Mouse (Mus musculus): ENCODE measurements around the gene Ccdc89. TPM values are rescaled to one million over a fixed set of nuclear protein-coding genes. Genes with fewer than 3 reads are reported as not detected.

Gene Ccdc89
- 2.5 and 3.5 TPM in 2 replicates for polyA plus RNA-seq (2014; fragmentation: Nextera tagmentation; extraction: Ambion mirVana)

DNA sequence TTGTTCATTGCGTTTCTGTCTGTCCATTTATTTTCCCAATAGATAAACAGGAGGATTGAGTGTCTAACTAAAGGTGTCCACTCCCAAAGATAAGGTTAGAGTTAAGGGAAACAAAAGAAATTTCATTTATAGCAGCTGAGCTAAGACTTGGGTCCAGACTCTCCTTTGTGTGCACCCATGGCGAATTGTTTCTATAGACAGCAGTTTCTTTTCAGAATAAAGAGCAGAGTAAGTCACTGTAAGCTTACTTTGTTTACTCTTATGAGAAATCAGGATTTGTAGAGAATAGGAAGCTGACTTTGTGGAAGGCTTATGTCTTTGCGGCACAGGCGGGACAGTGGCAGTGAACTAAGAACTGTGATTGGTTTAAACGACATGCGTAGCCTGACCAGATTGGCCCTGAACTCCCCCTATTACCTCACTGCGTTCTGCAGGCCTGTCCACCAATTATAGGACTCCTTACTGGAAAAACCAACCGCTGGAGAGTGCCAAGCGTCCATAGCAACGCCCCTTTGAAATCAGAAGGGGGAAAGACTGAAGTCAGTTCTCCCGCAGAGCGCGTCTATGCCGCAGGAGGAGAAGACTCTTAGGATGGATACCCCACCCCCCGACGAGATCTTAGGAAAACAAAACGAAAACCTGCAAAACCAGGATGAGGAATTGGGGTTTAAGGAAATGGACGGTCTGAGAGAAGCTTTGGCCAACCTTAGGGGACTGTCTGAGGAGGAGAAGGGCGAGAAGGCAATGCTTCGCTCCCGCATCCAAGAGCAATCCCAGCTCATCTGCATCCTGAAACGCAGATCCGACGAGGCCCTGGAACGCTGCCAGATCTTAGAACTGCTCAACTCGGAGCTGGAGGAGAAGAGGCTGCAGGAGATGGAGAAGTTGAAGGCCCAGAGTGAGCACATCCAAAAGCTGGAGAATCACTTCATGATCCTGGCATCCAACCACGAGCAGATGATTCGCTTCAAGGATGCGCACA lies at the start of gene Ccdc89:
TSS of gene Ccdc89 (plus strand) at position 558 of the 982 bp plus-strand sequence.
- no peak within 1 kb of the TSS for H3K27ac ChIP-seq (replicated peaks; ENCODE audit: low read depth, low read length)

DNA sequence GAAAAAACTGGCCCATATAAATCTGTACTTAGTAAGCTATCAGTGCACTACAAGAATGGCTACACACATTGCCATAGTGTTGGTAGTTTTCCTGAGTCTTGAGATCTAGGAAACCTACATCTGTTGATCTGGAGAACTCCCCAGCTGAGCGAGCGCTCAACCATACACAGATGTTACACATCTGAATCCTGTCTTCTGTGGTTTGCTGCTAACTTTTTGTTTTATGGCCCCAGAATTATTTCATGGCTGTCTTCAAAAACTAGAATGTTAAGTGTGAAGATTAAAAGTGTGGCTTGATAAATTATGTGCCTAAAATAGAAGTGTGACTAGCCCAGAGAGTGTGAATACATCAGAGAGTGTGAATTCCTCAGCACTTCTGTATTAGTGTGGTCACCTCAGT lies 42.0 kb upstream of the Ccdc89 start:
- Histone ChIP-seq H3K36me3 (replicated peaks; ENCODE audit: control insufficient read depth, insufficient read depth, low read depth, low read length) (no peaks in the 10 kb centered on the region), H3K9me3 (replicated peaks; ENCODE audit: control insufficient read depth, low read length) (no peaks in the 10 kb centered on the region), H3K9ac (replicated peaks; ENCODE audit: low read length) (no peak overlapping the region), H3K27me3 (ENCODE audit: control insufficient read depth, insufficient read depth, low read length) (no peaks in the 10 kb centered on the region), H3K4me3 (ENCODE audit: low read depth, low read length) (no peak overlapping the region), H3K4me1 (ENCODE audit: control insufficient read depth, insufficient read depth, low read length) (no peaks in the 10 kb centered on the region), H3K27ac (replicated peaks; ENCODE audit: low read depth, low read length) (no peak overlapping the region), H3K4me2 (ENCODE audit: low read depth, low read length) (no peak overlapping the region)
- ATAC-seq (replicated peaks; ENCODE audit: insufficient number of reproducible peaks, low FRiP score, low TSS enrichment, low read depth) (no peak), DNase-seq (ENCODE audit: low spot score) (no peak)
- 87% methylated on average over 2 of the region's 2 CpGs for WGBS

More for the DNA sequence above, at the start of gene Ccdc89:
- DNase-seq (ENCODE audit: low spot score), result peak; percentile 91
- peak within 1 kb of the TSS; percentile 54 for H3K4me2 ChIP-seq (ENCODE audit: low read depth, low read length)
- WGBS, result 23% methylated on average over 29 of the region's 29 CpGs
- peak; percentile 100 for ATAC-seq (replicated peaks; ENCODE audit: insufficient number of reproducible peaks, low FRiP score, low TSS enrichment, low read depth)
- H3K4me3 ChIP-seq (ENCODE audit: low read depth, low read length), result peak within 1 kb of the TSS; percentile 27
- H3K27me3 ChIP-seq (ENCODE audit: control insufficient read depth, insufficient read depth, low read length), result no peaks in the 10 kb centered on the region
- peak within 1 kb of the TSS; percentile 56 for H3K9ac ChIP-seq (replicated peaks; ENCODE audit: low read length)
- H3K9me3 ChIP-seq (replicated peaks; ENCODE audit: control insufficient read depth, low read length), result no peaks in the 10 kb centered on the region
- no peaks in the 10 kb centered on the region for H3K36me3 ChIP-seq (replicated peaks; ENCODE audit: control insufficient read depth, insufficient read depth, low read depth, low read length)
- no peaks in the 10 kb centered on the region for H3K4me1 ChIP-seq (ENCODE audit: control insufficient read depth, insufficient read depth, low read length)

DNA sequence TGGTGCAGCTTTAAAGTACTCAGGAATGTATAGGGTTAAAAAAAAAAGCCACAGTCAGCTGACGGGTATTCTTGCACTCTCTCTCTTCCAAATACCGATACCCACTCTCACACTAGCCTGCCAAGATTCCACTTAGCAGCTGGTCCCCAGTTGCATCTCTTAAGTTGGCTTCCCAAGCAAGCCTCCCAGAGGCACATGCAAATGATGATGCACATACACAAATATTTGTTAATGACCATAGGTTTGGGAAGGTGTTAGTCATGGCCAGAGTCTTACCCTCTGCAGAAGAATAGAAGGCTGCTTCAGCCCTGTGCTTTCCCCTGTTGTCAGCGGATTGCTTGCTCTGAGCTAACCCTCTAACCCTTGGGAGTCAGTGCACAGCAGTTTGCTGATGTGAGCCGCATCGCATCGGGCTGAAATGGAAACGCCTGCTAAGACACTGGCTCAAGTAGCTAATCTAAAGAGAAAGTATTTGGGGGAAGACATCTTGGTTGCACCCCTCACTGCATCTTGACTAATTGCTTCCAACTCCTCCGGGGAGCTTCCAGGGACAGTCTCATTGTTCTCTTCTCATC lies 39.4 kb upstream of the Ccdc89 start:
- Histone ChIP-seq H3K9me3 (replicated peaks; ENCODE audit: control insufficient read depth, low read length) (no peaks in the 10 kb centered on the region), H3K4me1 (ENCODE audit: control insufficient read depth, insufficient read depth, low read length) (no peaks in the 10 kb centered on the region), H3K27ac (replicated peaks; ENCODE audit: low read depth, low read length) (no peak overlapping the region), H3K27me3 (ENCODE audit: control insufficient read depth, insufficient read depth, low read length) (no peaks in the 10 kb centered on the region), H3K36me3 (replicated peaks; ENCODE audit: control insufficient read depth, insufficient read depth, low read depth, low read length) (no peaks in the 10 kb centered on the region), H3K4me3 (ENCODE audit: low read depth, low read length) (no peak overlapping the region), H3K9ac (replicated peaks; ENCODE audit: low read length) (no peak overlapping the region), H3K4me2 (ENCODE audit: low read depth, low read length) (no peak overlapping the region; the same call in 1 of the 2 replicates)
- ATAC-seq (replicated peaks; ENCODE audit: insufficient number of reproducible peaks, low FRiP score, low TSS enrichment, low read depth), result 0 out of 2 replicates have a peak, but pooled peaks have one; percentile 56
- 3% methylated on average over 8 of the region's 8 CpGs for WGBS
- DNase-seq (ENCODE audit: low spot score), result no peak

DNA sequence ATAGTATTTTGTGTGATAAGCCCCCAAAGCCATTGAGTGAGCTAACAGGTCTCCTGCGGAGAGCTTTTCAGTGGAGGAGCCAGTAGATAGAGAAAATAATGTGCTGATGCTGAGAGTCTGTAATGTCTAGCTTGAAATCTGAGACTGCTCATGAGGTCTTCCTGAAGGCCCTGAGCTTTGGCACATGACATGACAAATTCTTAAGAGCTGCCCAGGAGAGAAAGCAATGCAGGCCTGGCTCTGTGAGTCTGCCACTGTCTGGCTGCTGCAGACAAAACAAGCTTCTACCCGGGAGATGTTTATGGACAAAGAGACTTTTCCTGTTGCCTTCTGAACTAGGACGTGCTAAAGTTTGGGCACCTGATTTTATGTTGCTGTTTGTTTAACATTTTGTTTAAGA lies 36.6 kb upstream of the Ccdc89 start:
- DNase-seq (ENCODE audit: low spot score) (no peak), ATAC-seq (replicated peaks; ENCODE audit: insufficient number of reproducible peaks, low FRiP score, low TSS enrichment, low read depth) (no peak)
- Histone ChIP-seq H3K27ac (replicated peaks; ENCODE audit: low read depth, low read length) (no peak overlapping the region), H3K4me3 (ENCODE audit: low read depth, low read length) (no peak overlapping the region), H3K36me3 (replicated peaks; ENCODE audit: control insufficient read depth, insufficient read depth, low read depth, low read length) (no peaks in the 10 kb centered on the region), H3K9me3 (replicated peaks; ENCODE audit: control insufficient read depth, low read length) (no peaks in the 10 kb centered on the region), H3K27me3 (ENCODE audit: control insufficient read depth, insufficient read depth, low read length) (no peaks in the 10 kb centered on the region), H3K4me1 (ENCODE audit: control insufficient read depth, insufficient read depth, low read length) (no peaks in the 10 kb centered on the region), H3K4me2 (ENCODE audit: low read depth, low read length) (no peak overlapping the region), H3K9ac (replicated peaks; ENCODE audit: low read length) (no peak overlapping the region)
- WGBS, result 21% methylated on average over 3 of the region's 3 CpGs

DNA sequence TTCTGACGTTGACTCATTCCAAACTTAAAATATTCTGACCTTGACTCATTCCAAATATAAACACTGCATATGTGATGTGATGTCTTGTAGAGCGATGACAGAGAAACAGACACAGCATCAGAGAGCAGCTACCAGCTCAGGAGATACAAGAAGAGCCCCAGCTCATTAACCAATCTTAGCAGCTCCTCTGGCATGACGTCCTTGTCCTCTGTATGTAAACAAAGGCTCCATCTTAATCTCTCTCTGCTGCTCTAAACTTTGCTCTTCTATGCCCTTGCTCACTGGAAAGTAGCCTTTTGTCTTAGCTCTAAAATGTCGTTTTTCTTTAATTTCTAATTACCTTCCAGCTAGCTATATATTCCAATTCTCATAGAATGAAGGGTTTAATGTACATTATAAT lies 31.3 kb upstream of the Ccdc89 start:
- no peaks in the 10 kb centered on the region for H3K36me3 ChIP-seq (replicated peaks; ENCODE audit: control insufficient read depth, insufficient read depth, low read depth, low read length)
- H3K4me3 ChIP-seq (ENCODE audit: low read depth, low read length), result no peak overlapping the region
- no peak overlapping the region for H3K4me2 ChIP-seq (ENCODE audit: low read depth, low read length)
- no peaks in the 10 kb centered on the region for H3K27me3 ChIP-seq (ENCODE audit: control insufficient read depth, insufficient read depth, low read length)
- WGBS, result 53% methylated on average over 4 of the region's 4 CpGs
- H3K9ac ChIP-seq (replicated peaks; ENCODE audit: low read length), result no peak overlapping the region
- ATAC-seq (replicated peaks; ENCODE audit: insufficient number of reproducible peaks, low FRiP score, low TSS enrichment, low read depth) (no peak), DNase-seq (ENCODE audit: low spot score) (no peak)
- no peaks in the 10 kb centered on the region for H3K9me3 ChIP-seq (replicated peaks; ENCODE audit: control insufficient read depth, low read length)
- no peak overlapping the region for H3K27ac ChIP-seq (replicated peaks; ENCODE audit: low read depth, low read length)
- H3K4me1 ChIP-seq (ENCODE audit: control insufficient read depth, insufficient read depth, low read length), result no peaks in the 10 kb centered on the region

DNA sequence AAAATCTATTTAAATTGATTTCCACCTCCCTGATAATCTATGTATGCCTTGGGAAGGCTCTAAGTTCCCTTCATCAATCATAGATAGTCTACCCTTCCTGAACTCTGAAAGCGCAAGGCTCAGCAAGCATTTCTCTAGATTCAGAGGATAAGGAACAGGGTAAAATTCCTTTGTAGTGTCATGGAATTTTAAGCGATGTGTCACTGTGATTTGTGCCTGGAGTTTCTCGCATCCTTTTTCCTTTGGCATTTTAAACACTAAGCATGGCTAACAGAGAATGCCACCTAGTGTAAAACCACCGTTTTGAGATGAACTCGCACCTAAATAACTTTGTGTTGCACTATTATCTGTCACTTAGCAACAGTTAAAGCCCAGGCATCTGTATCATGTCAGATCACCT lies 30.4 kb upstream of the Ccdc89 start:
- Histone ChIP-seq H3K9ac (replicated peaks; ENCODE audit: low read length) (no peak overlapping the region), H3K27me3 (ENCODE audit: control insufficient read depth, insufficient read depth, low read length) (no peaks in the 10 kb centered on the region), H3K4me2 (ENCODE audit: low read depth, low read length) (no peak overlapping the region), H3K9me3 (replicated peaks; ENCODE audit: control insufficient read depth, low read length) (no peaks in the 10 kb centered on the region), H3K4me3 (ENCODE audit: low read depth, low read length) (no peak overlapping the region), H3K4me1 (ENCODE audit: control insufficient read depth, insufficient read depth, low read length) (no peaks in the 10 kb centered on the region), H3K36me3 (replicated peaks; ENCODE audit: control insufficient read depth, insufficient read depth, low read depth, low read length) (no peaks in the 10 kb centered on the region), H3K27ac (replicated peaks; ENCODE audit: low read depth, low read length) (no peak overlapping the region)
- no peak for ATAC-seq (replicated peaks; ENCODE audit: insufficient number of reproducible peaks, low FRiP score, low TSS enrichment, low read depth)
- 78% methylated on average over 5 of the region's 5 CpGs for WGBS
- no peak for DNase-seq (ENCODE audit: low spot score)

DNA sequence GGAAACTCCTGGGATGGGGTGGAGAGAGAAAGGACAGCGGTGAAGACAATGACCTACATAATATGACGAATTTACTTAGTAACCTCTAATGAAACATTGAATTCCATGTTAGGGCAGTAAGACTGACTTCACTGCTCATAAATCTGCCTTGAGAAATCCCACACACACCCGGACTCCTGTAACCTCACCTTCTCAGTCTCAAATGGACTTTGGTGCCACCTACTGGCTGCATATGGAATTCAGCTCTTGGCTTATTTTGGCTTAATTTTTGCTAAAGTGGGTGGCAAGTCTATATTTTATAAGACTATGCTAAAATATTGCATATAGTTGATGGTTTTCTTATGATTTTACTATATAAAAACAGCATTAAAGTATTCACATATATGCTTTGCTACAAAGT lies 16.4 kb upstream of the Ccdc89 start:
- Histone ChIP-seq H3K27me3 (ENCODE audit: control insufficient read depth, insufficient read depth, low read length) (no peaks in the 10 kb centered on the region), H3K4me2 (ENCODE audit: low read depth, low read length) (no peak overlapping the region), H3K27ac (replicated peaks; ENCODE audit: low read depth, low read length) (no peak overlapping the region), H3K4me1 (ENCODE audit: control insufficient read depth, insufficient read depth, low read length) (no peaks in the 10 kb centered on the region), H3K9me3 (replicated peaks; ENCODE audit: control insufficient read depth, low read length) (no peaks in the 10 kb centered on the region), H3K4me3 (ENCODE audit: low read depth, low read length) (no peak overlapping the region), H3K36me3 (replicated peaks; ENCODE audit: control insufficient read depth, insufficient read depth, low read depth, low read length) (no peaks in the 10 kb centered on the region), H3K9ac (replicated peaks; ENCODE audit: low read length) (no peak overlapping the region)
- ATAC-seq (replicated peaks; ENCODE audit: insufficient number of reproducible peaks, low FRiP score, low TSS enrichment, low read depth) (no peak), DNase-seq (ENCODE audit: low spot score) (peak; percentile 77)
- WGBS, result 57% methylated on average over 3 of the region's 3 CpGs

DNA sequence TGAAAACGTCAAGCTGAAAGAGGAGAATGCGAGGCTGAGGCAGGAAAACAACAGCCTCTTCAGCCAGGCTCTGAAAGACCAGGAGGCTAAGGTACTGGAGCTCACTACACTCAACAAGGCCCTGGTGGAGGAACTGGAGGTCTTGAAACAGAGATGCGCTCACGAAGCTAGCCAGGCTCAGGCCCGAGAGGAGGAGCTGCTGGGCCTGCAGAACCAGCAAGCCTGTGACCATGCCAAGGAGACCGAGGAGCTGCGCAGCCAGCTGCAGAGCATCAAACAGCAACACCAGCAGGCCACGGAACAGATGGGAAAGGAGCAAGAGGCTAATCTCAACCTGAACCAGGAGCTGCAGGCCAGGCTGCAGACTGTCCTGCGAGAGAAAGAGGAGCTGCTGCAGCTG lies 629 bp downstream of the Ccdc89 start:
- no peaks in the 10 kb centered on the region for H3K36me3 ChIP-seq (replicated peaks; ENCODE audit: control insufficient read depth, insufficient read depth, low read depth, low read length)
- H3K4me3 ChIP-seq (ENCODE audit: low read depth, low read length), result no peak overlapping the region
- H3K27ac ChIP-seq (replicated peaks; ENCODE audit: low read depth, low read length), result no peak overlapping the region
- H3K4me2 ChIP-seq (ENCODE audit: low read depth, low read length), result peak overlapping the region; percentile 54
- DNase-seq (ENCODE audit: low spot score) (no peak), ATAC-seq (replicated peaks; ENCODE audit: insufficient number of reproducible peaks, low FRiP score, low TSS enrichment, low read depth) (no peak)
- no peaks in the 10 kb centered on the region for H3K9me3 ChIP-seq (replicated peaks; ENCODE audit: control insufficient read depth, low read length)
- no peaks in the 10 kb centered on the region for H3K4me1 ChIP-seq (ENCODE audit: control insufficient read depth, insufficient read depth, low read length)
- peak overlapping the region; percentile 56 for H3K9ac ChIP-seq (replicated peaks; ENCODE audit: low read length)
- no peaks in the 10 kb centered on the region for H3K27me3 ChIP-seq (ENCODE audit: control insufficient read depth, insufficient read depth, low read length)
- 72% methylated on average over 9 of the region's 9 CpGs for WGBS

All from embryonic facial prominence, embryonic 11.5 days (tissue).